Comparison of ENCODE assay signal across 27 mouse cellular contexts in the genomic region with DNA sequence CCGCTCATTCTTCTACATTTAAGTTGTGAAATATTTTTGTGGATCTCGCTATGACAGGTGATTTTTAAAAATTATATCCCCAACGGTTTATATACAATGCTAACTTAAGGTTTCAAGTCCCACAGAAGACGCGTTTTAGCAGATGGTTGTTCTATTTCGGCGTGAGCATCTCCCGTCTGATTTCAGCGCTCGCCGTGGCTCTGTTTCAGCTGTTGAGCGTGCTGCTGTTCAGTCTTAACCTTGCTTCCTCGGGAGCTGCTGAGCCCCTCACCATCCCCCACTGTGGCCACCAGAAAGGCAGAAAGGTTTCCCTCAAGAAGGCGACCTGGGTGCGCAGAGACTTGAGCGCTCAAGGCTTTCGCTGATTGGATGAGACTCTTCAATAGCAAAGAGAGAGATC.
DNase-seq lines count a peak whose midpoint lies in the region; ATAC-seq lines count a peak whose summit lies in the region.
"Had no signal": no experiment of that assay in that cellular context is flagged by ENCODE, and none has a peak within 500 bp of the region (broad histone marks: within the 10 kb centered on the region; RNA-seq: fewer than 3 reads in every experiment).

No protein-coding gene starts in this region.

- ATAC-seq in embryonic facial prominence, embryonic 12.5 days (ENCODE audit: insufficient number of reproducible peaks, insufficient read depth, low FRiP score, low TSS enrichment) = no peak
- ATAC-seq in midbrain, embryonic 11.5 days (ENCODE audit: low FRiP score) = no peak
- ATAC-seq in midbrain, embryonic 14.5 days (ENCODE audit: low FRiP score, low TSS enrichment) = no peak
- ATAC-seq: activated CD4-positive, CD25-positive, alpha-beta regulatory T cell, adult 4 months; CD4-positive, CD25-positive, alpha-beta regulatory T cell, adult 4 months; forebrain, embryonic 13.5 days; forebrain, embryonic 15.5 days; Patski had no signal

- no peaks in the 10 kb centered on the region for H3K36me3 ChIP-seq in embryonic facial prominence, embryonic 12.5 days
- no peaks in the 10 kb centered on the region for H3K36me3 ChIP-seq in embryonic facial prominence, embryonic 10.5 days (replicated peaks)
- H3K36me3 ChIP-seq in midbrain, embryonic 11.5 days (ENCODE audit: control insufficient read depth, insufficient read depth, low read length) = no peaks in the 10 kb centered on the region
- H3K36me3 ChIP-seq in midbrain, embryonic 14.5 days (ENCODE audit: control insufficient read depth, insufficient read depth, low read length) = no peaks in the 10 kb centered on the region
- H3K36me3 ChIP-seq: embryonic facial prominence, embryonic 13.5 days; embryonic facial prominence, embryonic 15.5 days; forebrain, embryonic 10.5 days; forebrain, embryonic 15.5 days; G1E had no signal

- H3K4me1 ChIP-seq in embryonic facial prominence, embryonic 12.5 days = peaks cover 26% of the 10 kb centered on the region
- H3K4me1 ChIP-seq in embryonic facial prominence, embryonic 10.5 days = peaks cover 31% of the 10 kb centered on the region
- H3K4me1 ChIP-seq in midbrain, embryonic 11.5 days (ENCODE audit: control insufficient read depth, insufficient read depth, low read length) = no peaks in the 10 kb centered on the region
- H3K4me1 ChIP-seq in midbrain, embryonic 14.5 days (ENCODE audit: control insufficient read depth, insufficient read depth, low read length) = no peaks in the 10 kb centered on the region
- H3K4me1 ChIP-seq: forebrain, embryonic 13.5 days; forebrain, embryonic 15.5 days had no signal

- no peak overlapping the region for H3K4me2 ChIP-seq in embryonic facial prominence, embryonic 12.5 days (replicated peaks)
- H3K4me2 ChIP-seq in midbrain, embryonic 11.5 days = no peak overlapping the region
- no peak overlapping the region for H3K4me2 ChIP-seq in midbrain, embryonic 14.5 days (ENCODE audit: low read length)
- H3K4me2 ChIP-seq: embryonic facial prominence, embryonic 13.5 days; embryonic facial prominence, embryonic 15.5 days; forebrain, embryonic 13.5 days; forebrain, embryonic 15.5 days had no signal

- no peak overlapping the region for H3K4me3 ChIP-seq in embryonic facial prominence, embryonic 12.5 days
- H3K4me3 ChIP-seq in embryonic facial prominence, embryonic 10.5 days = no peak overlapping the region
- no peak overlapping the region for H3K4me3 ChIP-seq in midbrain, embryonic 11.5 days (ENCODE audit: low read depth, low read length)
- no peak overlapping the region for H3K4me3 ChIP-seq in midbrain, embryonic 14.5 days (replicated peaks; ENCODE audit: low read depth, low read length)
- H3K4me3 ChIP-seq: embryonic facial prominence, embryonic 13.5 days; embryonic facial prominence, embryonic 15.5 days; erythroblast, embryonic 14.5 days; forebrain, embryonic 10.5 days; forebrain, embryonic 13.5 days; forebrain, embryonic 15.5 days had no signal

- H3K27me3 ChIP-seq in embryonic facial prominence, embryonic 12.5 days = no peaks in the 10 kb centered on the region
- no peaks in the 10 kb centered on the region for H3K27me3 ChIP-seq in embryonic facial prominence, embryonic 10.5 days (replicated peaks; ENCODE audit: low read depth, poor library complexity, severe bottlenecking)
- no peaks in the 10 kb centered on the region for H3K27me3 ChIP-seq in midbrain, embryonic 11.5 days (ENCODE audit: control insufficient read depth, insufficient read depth, low read length)
- no peaks in the 10 kb centered on the region for H3K27me3 ChIP-seq in midbrain, embryonic 14.5 days (ENCODE audit: control insufficient read depth, insufficient read depth, low read length)
- H3K27me3 ChIP-seq: embryonic facial prominence, embryonic 13.5 days; embryonic facial prominence, embryonic 15.5 days; forebrain, embryonic 13.5 days; forebrain, embryonic 15.5 days; Patski had no signal

- DNase-seq in embryonic facial prominence, embryonic 10.5 days (ENCODE audit: low spot score) = no peak
- DNase-seq in midbrain, embryonic 11.5 days (ENCODE audit: low spot score, missing footprints) = peak; percentile 35
- DNase-seq in midbrain, embryonic 14.5 days = no peak
- DNase-seq in right cerebral cortex, postnatal 14 days = peak; percentile 19
- no peak for DNase-seq in right cerebral cortex, postnatal 36 days (ENCODE audit: low spot score in 2 of 2)
- DNase-seq: adrenal gland, adult 8-10 months; adrenal gland, postnatal 14 days; adrenal gland, postnatal 36 days; B cell, adult 2 months; cerebellum, adult 11 months; cerebellum, adult 18-20 months; cerebellum, adult 8-10 months; cerebellum, adult 9-11 months; cerebellum, postnatal 14 days; cerebellum, postnatal 36 days; embryo, embryonic 11 days had no signal

- 0 out of 2 replicates have a peak overlapping the region, but pooled peaks have one; percentile 3 for H3K27ac ChIP-seq in embryonic facial prominence, embryonic 12.5 days
- H3K27ac ChIP-seq in embryonic facial prominence, embryonic 10.5 days (replicated peaks) = no peak overlapping the region
- H3K27ac ChIP-seq in midbrain, embryonic 11.5 days (ENCODE audit: low read depth, low read length) = no peak overlapping the region
- no peak overlapping the region for H3K27ac ChIP-seq in midbrain, embryonic 14.5 days (replicated peaks; ENCODE audit: low read depth, low read length)
- H3K27ac ChIP-seq: embryonic facial prominence, embryonic 15.5 days; forebrain, embryonic 10.5 days; forebrain, embryonic 13.5 days; forebrain, embryonic 15.5 days had no signal

- no peak overlapping the region for H3K9ac ChIP-seq in embryonic facial prominence, embryonic 12.5 days
- H3K9ac ChIP-seq in midbrain, embryonic 11.5 days (ENCODE audit: low read length) = no peak overlapping the region
- H3K9ac ChIP-seq in midbrain, embryonic 14.5 days (replicated peaks; ENCODE audit: low read length) = no peak overlapping the region
- H3K9ac ChIP-seq: embryonic facial prominence, embryonic 13.5 days; embryonic facial prominence, embryonic 15.5 days; forebrain, embryonic 13.5 days; forebrain, embryonic 15.5 days had no signal

- 77% methylated on average over 17 of the region's 17 CpGs for WGBS in embryonic facial prominence, embryonic 12.5 days
- 83% methylated on average over 17 of the region's 17 CpGs for WGBS in embryonic facial prominence, embryonic 10.5 days
- WGBS in midbrain, embryonic 11.5 days = 84% methylated on average over 17 of the region's 17 CpGs
- WGBS in midbrain, embryonic 14.5 days = 85% methylated on average over 17 of the region's 17 CpGs

- no peaks in the 10 kb centered on the region for H3K9me3 ChIP-seq in embryonic facial prominence, embryonic 12.5 days
- H3K9me3 ChIP-seq in embryonic facial prominence, embryonic 10.5 days = no peaks in the 10 kb centered on the region
- no peaks in the 10 kb centered on the region for H3K9me3 ChIP-seq in midbrain, embryonic 11.5 days (ENCODE audit: control insufficient read depth, low read length)
- no peaks in the 10 kb centered on the region for H3K9me3 ChIP-seq in midbrain, embryonic 14.5 days (ENCODE audit: control insufficient read depth, low read length)
- H3K9me3 ChIP-seq: embryonic facial prominence, embryonic 13.5 days; embryonic facial prominence, embryonic 15.5 days; forebrain, embryonic 10.5 days; forebrain, embryonic 13.5 days; forebrain, embryonic 15.5 days had no signal

Comparison
In these comparisons a context has a peak if more than half of its experiments do, and no peak if none do; other contexts are left out.
1. DNase-seq: peak in midbrain, embryonic 11.5 days (single experiment) and right cerebral cortex, postnatal 14 days (single experiment); none in embryonic facial prominence, embryonic 10.5 days (single experiment), midbrain, embryonic 14.5 days (single experiment) and right cerebral cortex, postnatal 36 days (0 of 2).